Mouse (Mus musculus) fat pad, adult 2 months (tissue): ENCODE measurements around the gene Tcf12.

Experiments used
- DNase-seq: peaks from one replicate; pipeline ENCODE4 v3.0.0-alpha.2; 2011; ENCODE audit warnings: low read depth, low spot score; ENCODE audit errors: extremely low read depth

Tcf12 gene

DNA sequence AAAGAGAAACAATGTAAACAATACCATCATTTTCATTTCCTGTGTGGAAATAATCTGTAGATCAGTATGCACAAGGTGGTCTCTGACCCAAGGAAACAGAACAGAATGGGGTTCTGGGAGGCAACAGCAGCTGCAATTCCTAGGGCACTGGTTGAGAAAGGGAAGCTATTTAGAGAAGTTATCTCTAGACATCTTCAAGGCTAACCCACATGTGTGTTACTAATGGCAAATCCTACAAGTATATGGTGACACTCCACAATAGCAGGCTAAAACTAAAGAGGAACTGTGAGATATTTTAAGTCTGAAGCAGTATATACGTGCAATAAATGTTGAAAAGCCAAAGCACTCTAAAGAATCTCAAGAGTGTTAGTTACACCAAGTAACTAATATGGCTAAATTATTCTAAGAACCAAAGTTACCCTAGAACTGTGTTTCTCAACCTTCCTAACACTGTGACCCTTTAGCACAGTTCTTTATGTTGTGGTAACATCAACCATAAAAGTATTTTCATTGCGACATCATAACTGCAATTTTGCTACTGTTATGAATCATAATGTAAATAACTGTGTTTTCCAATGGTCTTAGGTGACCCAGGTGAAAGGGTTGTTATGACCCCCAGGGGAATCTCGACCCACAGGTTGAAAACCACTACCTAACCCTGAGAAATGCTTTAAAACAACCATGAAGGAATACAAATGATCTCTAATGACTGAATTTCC is 22.6 kb downstream of the Tcf12 start:
- peak; percentile 80 for DNase-seq

- DNase-seq, result no peak
Measured at GRCm38 (mm10) chr9:72085017-72085416, 26.7 kb downstream of the Tcf12 start.

DNA sequence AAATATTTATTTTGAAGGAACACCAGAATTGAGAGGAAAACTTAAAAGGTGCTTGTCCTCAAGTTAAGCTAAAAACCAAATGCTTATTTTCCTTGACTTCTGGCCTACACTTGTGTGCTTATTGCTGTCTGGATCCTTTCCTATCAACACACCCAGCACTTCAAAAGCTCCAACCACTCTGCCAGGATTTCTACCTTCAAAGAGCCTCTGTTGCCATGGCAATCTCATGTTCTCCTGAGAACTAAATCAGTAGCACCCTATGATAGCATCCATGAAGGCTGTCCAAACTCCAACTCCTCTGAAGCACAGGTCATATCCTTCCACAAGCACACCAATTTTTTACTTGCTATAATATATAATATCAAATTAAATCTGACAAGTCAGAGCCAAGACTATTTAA is 27.5 kb downstream of the Tcf12 start:
- no peak for DNase-seq

GRCm38 (mm10) chr9:72076158-72076557 is 35.5 kb downstream of the Tcf12 start:
- no peak for DNase-seq

DNA sequence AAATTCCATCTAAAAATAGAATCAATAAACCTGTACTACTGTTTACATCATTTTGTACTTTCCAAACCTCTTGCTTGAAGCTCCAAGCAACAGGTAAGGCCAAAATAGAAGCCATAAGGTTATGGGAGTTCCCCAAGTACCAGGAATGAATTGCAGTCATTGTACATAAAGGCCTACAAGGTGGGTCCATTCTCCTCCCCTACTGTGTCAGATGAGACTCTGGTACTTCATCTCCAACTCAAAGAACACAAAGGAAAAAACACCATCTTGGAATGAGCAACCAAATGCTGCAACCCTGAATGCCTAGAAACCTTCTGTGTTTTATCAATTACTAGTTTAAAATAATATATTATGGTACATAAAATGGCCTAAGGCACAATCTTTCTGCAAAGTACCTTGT is 45.5 kb downstream of the Tcf12 start:
- DNase-seq, result no peak

DNA sequence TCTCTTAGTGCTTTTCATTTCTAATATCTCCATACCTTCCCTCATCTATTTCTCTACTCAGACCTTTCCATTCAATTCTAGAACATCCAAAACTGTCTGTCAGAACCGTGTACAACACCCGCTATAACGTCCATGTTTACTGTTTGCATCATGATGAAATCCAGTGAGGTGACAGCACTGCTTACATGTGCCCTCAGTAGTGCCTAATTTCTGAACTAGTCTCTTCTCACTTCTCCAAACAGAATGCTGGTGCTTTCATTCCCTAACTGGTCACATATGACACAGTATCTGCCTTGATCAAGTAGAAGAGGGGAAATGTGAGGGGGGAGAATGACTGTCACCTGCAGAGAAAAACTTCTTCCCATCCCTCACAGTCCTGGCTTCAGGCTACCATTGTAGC is 58.5 kb downstream of the Tcf12 start:
- DNase-seq, result no peak

DNA sequence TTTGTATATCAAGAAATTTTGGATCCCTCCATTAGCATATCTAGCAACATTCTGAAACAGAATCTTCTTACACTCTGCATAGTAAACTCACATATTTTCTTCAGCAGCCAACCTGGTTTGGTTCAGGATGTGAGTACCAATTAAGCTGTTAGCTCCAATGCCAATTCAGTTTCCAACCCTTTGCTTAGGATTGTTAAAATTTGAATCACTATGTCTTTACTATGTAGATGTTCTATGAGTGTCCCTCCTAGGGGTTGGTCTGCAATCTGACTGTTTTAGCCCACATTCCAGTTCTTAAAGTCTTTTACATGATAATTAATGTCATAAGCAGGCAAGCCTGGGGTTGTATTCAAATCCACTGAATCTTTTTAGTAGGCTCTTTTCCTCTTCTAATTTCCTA is 71.5 kb downstream of the Tcf12 start:
- no peak for DNase-seq

DNA sequence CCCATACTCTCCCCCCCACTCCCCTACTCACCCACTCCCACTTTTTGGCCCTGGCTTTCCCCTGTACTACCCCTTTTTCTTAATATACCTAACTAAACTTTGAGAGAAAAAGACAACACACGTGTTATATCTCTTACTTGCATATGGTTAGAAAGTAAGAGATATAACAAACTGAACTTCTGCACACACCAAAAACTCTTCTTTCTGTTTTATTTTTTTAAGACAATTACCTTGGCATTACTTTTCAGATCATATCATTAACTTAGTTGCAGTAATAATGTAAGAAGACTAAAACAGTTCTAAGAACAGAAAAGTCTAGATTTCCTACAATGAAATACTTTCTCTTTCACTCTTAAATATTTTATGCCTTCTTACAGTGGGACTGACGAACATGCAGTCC is 72.3 kb downstream of the Tcf12 start:
- no peak for DNase-seq

DNA sequence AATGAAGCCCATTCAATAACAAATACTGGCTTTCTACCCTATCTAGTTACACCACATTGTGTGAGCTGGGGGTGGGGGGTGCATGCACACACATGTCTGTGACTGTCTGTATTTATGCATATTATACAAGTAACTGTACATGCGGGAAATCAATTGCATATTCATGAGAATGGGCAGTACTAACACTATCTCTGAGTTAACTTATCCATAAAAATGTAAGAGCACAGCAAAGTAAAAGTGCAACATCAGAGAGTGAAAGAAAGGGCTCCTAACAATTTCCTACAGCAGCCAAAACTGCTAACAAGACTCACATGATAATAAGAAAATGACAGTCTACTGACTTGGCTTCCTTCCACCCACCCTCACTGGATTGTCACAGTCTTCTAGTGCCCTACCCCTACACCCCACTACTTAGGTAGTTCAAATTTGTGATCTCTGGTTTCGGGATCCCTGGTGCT is 74.6 kb downstream of the Tcf12 start:
- DNase-seq, result no peak

DNA sequence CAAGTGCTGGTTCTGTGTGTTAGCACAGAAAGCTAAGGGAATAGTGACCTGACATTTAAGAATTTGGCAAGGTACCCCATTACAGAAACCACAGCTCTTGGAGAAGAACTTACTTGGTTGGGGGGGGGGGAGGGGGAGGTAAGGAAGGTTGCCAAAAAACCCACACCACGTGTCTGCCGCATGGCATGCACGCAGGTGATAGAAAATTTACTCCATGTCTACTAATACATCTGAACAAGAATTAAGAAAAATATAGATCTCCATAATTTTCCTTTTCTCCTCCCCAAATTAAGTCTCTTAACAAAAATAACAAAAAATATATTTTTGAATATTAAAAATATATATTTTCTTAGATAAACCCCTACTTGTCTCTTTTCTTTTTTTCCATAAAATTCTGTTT is 75.4 kb downstream of the Tcf12 start:
- DNase-seq, result no peak

GRCm38 (mm10) chr9:72033271-72033670 is 78.4 kb downstream of the Tcf12 start:
- no peak for DNase-seq

DNA sequence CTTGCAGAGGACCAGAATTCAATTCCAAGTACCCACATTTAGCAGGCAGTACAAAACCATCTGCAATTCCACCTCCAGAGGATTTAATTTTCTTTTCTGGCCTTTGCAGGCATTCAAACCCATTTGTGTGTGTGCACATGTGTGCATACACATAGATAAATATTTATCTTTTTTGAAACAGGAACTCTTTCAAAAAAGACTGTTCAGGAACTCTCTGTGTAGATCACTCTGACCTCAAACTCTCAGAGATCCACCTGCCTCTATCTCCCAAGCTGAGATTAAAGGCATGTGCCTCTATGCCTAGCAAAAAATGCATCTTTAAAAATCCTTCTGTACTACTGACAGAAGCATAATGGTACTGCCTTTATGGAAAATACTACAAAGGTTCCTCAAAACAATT is 81.4 kb downstream of the Tcf12 start:
- no peak for DNase-seq

DNA sequence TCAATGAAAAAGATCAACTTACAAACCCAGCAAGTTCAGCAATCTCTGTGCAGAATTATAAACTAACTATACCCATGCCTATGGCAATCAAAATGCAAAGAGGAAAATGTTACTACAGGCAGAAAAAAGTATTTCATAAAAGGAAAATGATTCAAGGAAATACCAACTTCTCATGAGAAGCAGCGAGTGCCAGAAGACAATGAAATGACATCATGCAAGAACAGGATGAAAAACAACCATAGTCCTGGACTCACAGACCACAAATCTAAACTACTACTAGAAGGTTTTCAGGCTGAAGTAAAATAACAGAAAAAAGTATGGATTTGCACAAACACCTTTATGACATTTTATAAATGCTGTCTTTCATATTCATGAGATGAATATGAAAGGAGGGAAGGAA is 82.1 kb downstream of the Tcf12 start:
- DNase-seq, result no peak

GRCm38 (mm10) chr9:72023274-72023673 is 88.4 kb downstream of the Tcf12 start:
- no peak for DNase-seq

- no peak for DNase-seq
Measured at GRCm38 (mm10) chr9:72021512-72021911, 90.2 kb downstream of the Tcf12 start.

DNA sequence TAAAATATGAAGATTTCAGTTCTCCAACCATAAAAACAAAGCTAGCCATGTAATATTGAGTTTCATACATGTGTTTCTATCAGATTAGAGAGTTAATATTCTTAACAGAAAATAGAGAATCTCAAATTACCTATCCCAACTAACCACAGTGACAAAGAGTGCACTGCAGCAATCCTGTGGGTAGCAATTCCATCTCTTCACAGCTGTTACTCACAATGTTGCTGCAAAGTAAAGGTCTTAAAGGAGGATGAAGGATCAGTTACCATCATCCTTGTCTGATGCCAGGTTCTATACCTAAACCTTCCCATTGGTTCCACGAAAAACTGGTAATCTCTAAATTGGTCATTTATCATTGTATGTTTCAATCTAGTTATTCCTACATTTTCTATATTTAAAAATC is 95.7 kb downstream of the Tcf12 start:
- DNase-seq, result no peak

DNA sequence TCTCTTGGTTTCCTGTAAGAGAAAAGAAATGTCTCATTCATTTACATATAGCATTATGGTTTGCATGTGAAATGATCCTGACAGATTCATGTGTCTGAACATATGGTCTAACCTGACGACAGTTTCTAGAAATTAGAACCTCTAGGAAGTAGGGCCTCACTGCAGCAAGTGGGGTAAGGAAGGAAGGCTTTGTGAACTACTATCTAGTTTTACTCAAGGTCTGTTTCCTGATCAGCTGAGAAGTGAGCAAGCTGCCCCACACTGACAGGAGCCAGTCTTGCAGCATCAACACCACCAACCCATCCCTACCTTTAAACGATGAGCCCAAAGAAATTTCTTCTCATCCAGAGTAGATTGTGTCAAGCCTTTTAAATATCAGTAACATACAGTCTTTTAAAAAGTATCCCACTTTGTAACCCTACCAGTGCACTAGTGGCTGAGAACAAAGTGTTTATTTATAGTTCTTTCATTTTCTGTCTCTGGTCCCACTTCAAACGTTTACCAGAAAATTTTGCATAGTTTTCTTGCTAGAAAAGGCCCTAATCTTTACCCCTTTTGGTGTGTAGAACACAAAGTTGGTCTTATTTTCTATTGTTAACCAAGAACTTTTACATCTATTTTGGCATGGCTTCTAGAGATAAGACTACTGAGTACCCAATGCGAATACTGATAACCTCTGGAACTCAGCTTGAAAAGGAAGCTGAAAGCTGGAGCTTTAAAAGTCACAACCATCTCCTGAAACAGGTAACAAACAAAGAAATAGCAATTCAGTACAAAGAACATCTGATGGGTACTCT is 96.9 kb downstream of the Tcf12 start:
- DNase-seq, result no peak

DNA sequence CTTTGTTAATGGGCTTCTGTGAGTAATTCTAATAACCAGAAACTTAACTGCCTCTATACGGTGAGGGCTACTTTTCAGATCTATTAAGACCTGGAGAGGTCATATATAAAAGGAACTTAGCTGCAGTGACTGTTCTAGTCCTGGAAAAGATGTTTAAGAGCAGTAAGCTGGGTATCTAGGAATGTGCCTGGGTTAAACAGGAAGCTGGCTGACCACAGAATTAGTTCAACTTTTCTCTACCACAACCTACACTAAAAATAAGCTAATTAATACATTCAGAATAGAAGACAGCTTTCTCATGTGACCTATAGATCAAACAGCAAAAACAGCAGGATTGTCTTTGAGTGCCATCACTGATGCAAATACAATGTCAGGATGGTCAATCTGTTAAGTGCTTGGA is 98.1 kb downstream of the Tcf12 start:
- no peak for DNase-seq

GRCm38 (mm10) chr9:72008634-72009033 is 103.0 kb downstream of the Tcf12 start:
- DNase-seq, result no peak

GRCm38 (mm10) chr9:71991147-71991546 is 120.5 kb downstream of the Tcf12 start:
- DNase-seq, result no peak

GRCm38 (mm10) chr9:71990376-71990775 is 121.3 kb downstream of the Tcf12 start:
- no peak for DNase-seq

DNA sequence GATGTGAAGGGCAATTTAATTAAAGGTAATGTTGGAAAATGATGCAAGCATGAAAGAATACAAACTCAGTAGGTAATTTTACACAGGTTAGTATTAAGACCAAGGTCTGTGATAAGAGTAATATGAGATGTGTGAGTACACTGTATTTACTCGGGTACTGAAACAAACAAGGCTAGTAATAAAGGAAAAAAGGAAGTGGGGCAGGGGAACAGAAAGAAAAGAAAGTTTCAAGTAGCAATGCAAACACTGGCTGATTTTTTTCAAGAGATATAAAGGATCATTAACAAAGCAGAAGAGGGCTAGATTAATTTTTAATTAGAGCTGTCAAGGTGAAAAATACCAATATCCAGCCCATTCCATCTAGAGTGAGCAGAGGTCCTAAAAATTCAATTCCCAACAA is 122.0 kb downstream of the Tcf12 start:
- no peak for DNase-seq
